Mouse (Mus musculus): ENCODE measurements around the gene Themis. TPM values are rescaled to one million over a fixed set of nuclear protein-coding genes. Genes with fewer than 3 reads are reported as not detected.
A peak's percentile ranks its signal among the peaks of the same experiment; 100 is the strongest.

Themis gene
- polyA plus RNA-seq, 1 experiment from 2014 or later, result not detected

- no peaks in the 10 kb centered on the region for H3K27me3 ChIP-seq
- no peak for ATAC-seq (replicated peaks; ENCODE audit: low FRiP score)
- no peaks in the 10 kb centered on the region for H3K36me3 ChIP-seq
- no peak overlapping the region for H3K4me3 ChIP-seq (replicated peaks)
- H3K4me1 ChIP-seq, result no peaks in the 10 kb centered on the region
- no peak overlapping the region for H3K9ac ChIP-seq
- no peak overlapping the region for H3K4me2 ChIP-seq
- H3K9me3 ChIP-seq (replicated peaks), result no peaks in the 10 kb centered on the region
- no peak overlapping the region for H3K27ac ChIP-seq
- WGBS, result 86% methylated on average over 5 of the region's 5 CpGs
Observed at GRCm38 (mm10) chr10:28811928-28812570, 143.9 kb downstream of the Themis start.

- Histone ChIP-seq H3K4me3 (replicated peaks) (no peak overlapping the region), H3K4me1 (no peaks in the 10 kb centered on the region), H3K9ac (no peak overlapping the region), H3K27me3 (no peaks in the 10 kb centered on the region), H3K36me3 (no peaks in the 10 kb centered on the region), H3K4me2 (no peak overlapping the region), H3K9me3 (replicated peaks) (no peaks in the 10 kb centered on the region), H3K27ac (no peak overlapping the region)
- ATAC-seq (replicated peaks; ENCODE audit: low FRiP score), result no peak
Observed at GRCm38 (mm10) chr10:28812571-28812936, 144.4 kb downstream of the Themis start.

- no peak overlapping the region for H3K4me3 ChIP-seq (replicated peaks)
- no peaks in the 10 kb centered on the region for H3K27me3 ChIP-seq
- no peak overlapping the region for H3K27ac ChIP-seq
- no peak overlapping the region for H3K9ac ChIP-seq
- H3K36me3 ChIP-seq, result no peaks in the 10 kb centered on the region
- no peak overlapping the region for H3K4me2 ChIP-seq
- ATAC-seq (replicated peaks; ENCODE audit: low FRiP score), result no peak
- 0 out of 2 replicates have a peak, but pooled peaks cover 3% of the 10 kb centered on the region for H3K9me3 ChIP-seq (replicated peaks)
- no peaks in the 10 kb centered on the region for H3K4me1 ChIP-seq
- 72% methylated on average over 4 of the region's 4 CpGs for WGBS
Observed at GRCm38 (mm10) chr10:28816160-28816559, 148.0 kb downstream of the Themis start.

GRCm38 (mm10) chr10:28822320-28822719 lies 154.2 kb downstream of the Themis start:
- Histone ChIP-seq H3K9ac (no peak overlapping the region), H3K36me3 (no peaks in the 10 kb centered on the region), H3K4me1 (no peaks in the 10 kb centered on the region), H3K4me3 (replicated peaks) (no peak overlapping the region), H3K9me3 (replicated peaks) (0 out of 2 replicates have a peak, but pooled peaks cover 3% of the 10 kb centered on the region), H3K27me3 (no peaks in the 10 kb centered on the region), H3K27ac (no peak overlapping the region), H3K4me2 (no peak overlapping the region)
- WGBS, result 83% methylated on average over 3 of the region's 3 CpGs
- no peak for ATAC-seq (replicated peaks; ENCODE audit: low FRiP score)

- H3K27me3 ChIP-seq, result no peaks in the 10 kb centered on the region
- H3K9ac ChIP-seq, result no peak overlapping the region
- no peaks in the 10 kb centered on the region for H3K9me3 ChIP-seq (replicated peaks)
- H3K36me3 ChIP-seq, result no peaks in the 10 kb centered on the region
- no peak for ATAC-seq (replicated peaks; ENCODE audit: low FRiP score)
- WGBS, result 64% methylated on average over 2 of the region's 2 CpGs
- H3K4me3 ChIP-seq (replicated peaks), result no peak overlapping the region
- no peaks in the 10 kb centered on the region for H3K4me1 ChIP-seq
- no peak overlapping the region for H3K4me2 ChIP-seq
- H3K27ac ChIP-seq, result no peak overlapping the region
Observed at GRCm38 (mm10) chr10:28842605-28843004, 174.4 kb downstream of the Themis start.

- H3K9ac ChIP-seq, result no peak overlapping the region
- H3K4me1 ChIP-seq, result no peaks in the 10 kb centered on the region
- H3K27me3 ChIP-seq, result no peaks in the 10 kb centered on the region
- no peaks in the 10 kb centered on the region for H3K9me3 ChIP-seq (replicated peaks)
- no peak overlapping the region for H3K4me3 ChIP-seq (replicated peaks)
- H3K36me3 ChIP-seq, result no peaks in the 10 kb centered on the region
- H3K4me2 ChIP-seq, result no peak overlapping the region
- 0 out of 2 replicates have a peak, but pooled peaks have one; percentile 43 for ATAC-seq (replicated peaks; ENCODE audit: low FRiP score)
- H3K27ac ChIP-seq, result no peak overlapping the region
- WGBS, result 30% methylated on average over 7 of the region's 7 CpGs
Observed at GRCm38 (mm10) chr10:28843755-28844717, 175.9 kb downstream of the Themis start.

- H3K27me3 ChIP-seq, result no peaks in the 10 kb centered on the region
- no peak overlapping the region for H3K4me2 ChIP-seq
- H3K4me3 ChIP-seq (replicated peaks), result no peak overlapping the region
- no peak overlapping the region for H3K9ac ChIP-seq
- no peaks in the 10 kb centered on the region for H3K36me3 ChIP-seq
- ATAC-seq (replicated peaks; ENCODE audit: low FRiP score), result no peak
- H3K9me3 ChIP-seq (replicated peaks), result no peaks in the 10 kb centered on the region
- H3K4me1 ChIP-seq, result no peaks in the 10 kb centered on the region
- 93% methylated on average over 2 of the region's 2 CpGs for WGBS
- no peak overlapping the region for H3K27ac ChIP-seq
Observed at GRCm38 (mm10) chr10:28856154-28856553, 188.0 kb downstream of the Themis start.

- Histone ChIP-seq H3K27me3 (no peaks in the 10 kb centered on the region), H3K4me1 (no peaks in the 10 kb centered on the region), H3K36me3 (no peaks in the 10 kb centered on the region), H3K4me3 (replicated peaks) (no peak overlapping the region), H3K4me2 (no peak overlapping the region), H3K9ac (no peak overlapping the region), H3K9me3 (replicated peaks) (no peaks in the 10 kb centered on the region), H3K27ac (no peak overlapping the region)
- ATAC-seq (replicated peaks; ENCODE audit: low FRiP score), result no peak
- WGBS, result 85% methylated on average over 4 of the region's 4 CpGs
Observed at GRCm38 (mm10) chr10:28870580-28871354, 202.6 kb downstream of the Themis start.

- H3K4me3 ChIP-seq (replicated peaks), result no peak overlapping the region
- H3K9ac ChIP-seq, result no peak overlapping the region
- ATAC-seq (replicated peaks; ENCODE audit: low FRiP score), result no peak
Observed at GRCm38 (mm10) chr10:28874605-28875004, 206.4 kb downstream of the Themis start.

GRCm38 (mm10) chr10:28887643-28888042 lies 219.5 kb downstream of the Themis start:
- 79% methylated on average over 1 of the region's 1 CpGs for WGBS
- no peak for ATAC-seq (replicated peaks; ENCODE audit: low FRiP score)
- no peaks in the 10 kb centered on the region for H3K27me3 ChIP-seq
- H3K4me1 ChIP-seq, result no peaks in the 10 kb centered on the region
- no peak overlapping the region for H3K9ac ChIP-seq
- H3K4me2 ChIP-seq, result no peak overlapping the region
- H3K36me3 ChIP-seq, result no peaks in the 10 kb centered on the region
- H3K9me3 ChIP-seq (replicated peaks), result no peaks in the 10 kb centered on the region
- H3K27ac ChIP-seq, result no peak overlapping the region
- H3K4me3 ChIP-seq (replicated peaks), result no peak overlapping the region

More at GRCm38 (mm10) chr10:28874605-28875004, 206.4 kb downstream of the Themis start:
- Histone ChIP-seq H3K27ac (no peak overlapping the region), H3K9me3 (replicated peaks) (no peaks in the 10 kb centered on the region), H3K27me3 (no peaks in the 10 kb centered on the region), H3K4me2 (no peak overlapping the region), H3K36me3 (no peaks in the 10 kb centered on the region), H3K4me1 (no peaks in the 10 kb centered on the region)
- WGBS, result 78% methylated on average over 4 of the region's 4 CpGs

- WGBS, result 91% methylated on average over 2 of the region's 2 CpGs
- Histone ChIP-seq H3K27me3 (no peaks in the 10 kb centered on the region), H3K27ac (no peak overlapping the region), H3K9ac (no peak overlapping the region), H3K9me3 (replicated peaks) (no peaks in the 10 kb centered on the region), H3K4me2 (no peak overlapping the region), H3K4me1 (no peaks in the 10 kb centered on the region), H3K36me3 (no peaks in the 10 kb centered on the region), H3K4me3 (replicated peaks) (no peak overlapping the region)
- ATAC-seq (replicated peaks; ENCODE audit: low FRiP score), result no peak
Observed at GRCm38 (mm10) chr10:28890886-28891285, 222.7 kb downstream of the Themis start.

- H3K9ac ChIP-seq, result no peak overlapping the region
- H3K36me3 ChIP-seq, result no peaks in the 10 kb centered on the region
Observed at GRCm38 (mm10) chr10:28898351-28898750, 230.2 kb downstream of the Themis start.

More at GRCm38 (mm10) chr10:28898351-28898750, 230.2 kb downstream of the Themis start:
- H3K4me1 ChIP-seq, result no peaks in the 10 kb centered on the region
- no peaks in the 10 kb centered on the region for H3K9me3 ChIP-seq (replicated peaks)
- no peaks in the 10 kb centered on the region for H3K27me3 ChIP-seq
- no peak overlapping the region for H3K4me3 ChIP-seq (replicated peaks)
- ATAC-seq (replicated peaks; ENCODE audit: low FRiP score), result no peak
- no peak overlapping the region for H3K27ac ChIP-seq
- WGBS, result 54% methylated on average over 1 of the region's 1 CpGs
- no peak overlapping the region for H3K4me2 ChIP-seq

Measured in kidney, embryonic 15.5 days (tissue).